Mouse (Mus musculus) common myeloid progenitor, adult 5-6 weeks (primary cell): ENCODE results near the gene Napepld. TPM values are rescaled to one million over a fixed set of nuclear protein-coding genes. Genes with fewer than 3 reads are reported as not detected.

Experiments
- total RNA-seq: library from RNA; stranded (forward); fragments of 200-1000, 187-1606 nt; gene quantifications from 2 replicates; pipeline ENCODE4 v1.2.3, GENCODE M21; 2017

Gene Napepld
- total RNA-seq, 1 experiment from 2014 or later: 1.7 TPM

Other genes with a start within 250 kb of the Napepld start
- not detected in 2 replicates for gene Lrrc17, start 157.8 kb downstream of the Napepld start, total RNA-seq
- gene Fbxl13, start 55.8 kb downstream of the Napepld start, total RNA-seq: 1.8 and 2.7 TPM in 2 replicates
- 68.0 and 73.7 TPM in 2 replicates for gene Armc10, start 55.6 kb downstream of the Napepld start, total RNA-seq
- 82.6 and 101 TPM in 2 replicates for gene Pmpcb, start 35.7 kb upstream of the Napepld start, total RNA-seq
- 203 and 206 TPM in 2 replicates for gene Dnajc2, start 83.9 kb upstream of the Napepld start, total RNA-seq
- 111 and 126 TPM in 2 replicates for gene Psmc2, start 83.9 kb upstream of the Napepld start, total RNA-seq
- gene Slc26a5, start 164.2 kb upstream of the Napepld start, total RNA-seq: not detected in 2 replicates